Mouse (Mus musculus) embryonic facial prominence, embryonic 12.5 days (tissue): Measurements from ENCODE around the gene Ist1. TPM values are rescaled to one million over a fixed set of nuclear protein-coding genes. Genes with fewer than 3 reads are reported as not detected.

Experiments
- ATAC-seq: fragments of 200-750 bp; cut with Nextera tagmentation; 2 replicates; pipeline ENCODE4 v1.8.0; 2017; ENCODE audit not compliant: insufficient number of reproducible peaks, insufficient read depth, low FRiP score, low TSS enrichment
- H3K27ac ChIP-seq: fragments of 300-500 bp; sonication (generic); 2 replicates; pipeline ENCODE4 v1.5.1; 2016; ENCODE audit warnings: mild to moderate bottlenecking
- H3K27me3 ChIP-seq: fragments of 300-500 bp; sonication (generic); 2 replicates; pipeline ENCODE4 v1.6.1; 2016; ENCODE audit warnings: mild to moderate bottlenecking, moderate library complexity
- H3K36me3 ChIP-seq: fragments of 300-500 bp; sonication (generic); 2 replicates; pipeline ENCODE4 v1.6.1; 2016; ENCODE audit warnings: mild to moderate bottlenecking
- H3K4me1 ChIP-seq: fragments of 300-500 bp; sonication (generic); 2 replicates; pipeline ENCODE4 v1.6.1; 2016
- H3K4me2 ChIP-seq: fragments of 300-500 bp; sonication (generic); replicated peaks from 2 replicates; pipeline ENCODE4 v1.6.1; 2016; ENCODE audit warnings: mild to moderate bottlenecking, moderate library complexity
- H3K4me3 ChIP-seq: fragments of 300-500 bp; sonication (generic); 2 replicates; pipeline ENCODE4 v1.5.1; 2016; ENCODE audit warnings: mild to moderate bottlenecking
- H3K9ac ChIP-seq: fragments of 300-500 bp; sonication (generic); 2 replicates; pipeline ENCODE4 v1.6.1; 2016; ENCODE audit warnings: mild to moderate bottlenecking, moderate library complexity
- H3K9me3 ChIP-seq: fragments of 300-500 bp; sonication (generic); 2 replicates; pipeline ENCODE4 v1.6.1; 2016; ENCODE audit warnings: mild to moderate bottlenecking, moderate library complexity
- WGBS: fragments of 180-500 bp; shearing (Covaris S2); methylation state at CpG from one replicate; pipeline ENCODE4 v1.1.7; 2016; 5-methylcytosine and 5-hydroxymethylcytosine counted together
- polyA plus RNA-seq: library from polyadenylated mRNA; unstranded; fragments of >200 nt; fragmentation: Nextera tagmentation; extraction: Ambion mirVana; gene quantifications from 2 replicates; pipeline ENCODE4 v1.2.1, GENCODE M21; 2016

The Ist1 gene
- polyA plus RNA-seq, 1 experiment from 2014 or later: 165 TPM

DNA sequence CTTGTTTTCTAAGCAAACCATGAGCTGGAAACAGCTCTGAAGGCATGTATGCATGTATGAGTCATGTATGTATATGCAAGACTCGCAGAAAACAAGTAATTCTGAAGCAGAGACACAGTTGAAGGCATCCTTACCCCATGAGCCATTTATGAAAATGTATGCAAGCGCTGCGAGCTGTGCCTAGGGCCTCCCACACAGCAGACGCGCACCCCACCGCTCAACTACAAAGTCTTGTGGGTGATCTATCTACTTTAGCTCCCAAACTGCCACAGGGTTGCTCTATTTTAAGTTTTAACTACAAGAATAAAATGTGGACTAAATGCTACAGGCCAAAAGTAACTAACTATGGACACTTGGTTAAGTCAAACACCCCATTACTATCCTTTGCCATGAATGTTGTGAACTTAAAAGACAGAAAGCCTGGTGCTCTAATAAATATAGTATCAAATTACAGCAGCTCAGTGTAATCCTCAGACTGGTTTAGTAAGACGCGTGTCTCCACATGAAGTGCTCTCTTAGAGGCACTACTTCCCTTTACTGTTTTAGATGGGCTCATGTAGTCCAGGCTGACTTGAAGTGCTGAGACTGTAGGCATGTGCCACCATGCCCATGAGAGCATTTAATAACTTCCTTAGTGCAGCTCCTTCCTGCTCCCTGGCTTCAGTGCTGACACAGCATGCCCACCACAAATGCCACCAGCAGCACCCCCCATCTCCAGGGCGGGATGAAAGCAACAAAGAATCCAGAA, 17.0 kb downstream of the Ist1 start:
- H3K27me3 ChIP-seq: no peaks in the 10 kb centered on the region
- no peaks in the 10 kb centered on the region for H3K9me3 ChIP-seq
- 89% methylated on average over 9 of the region's 9 CpGs for whole genome bisulfite sequencing
- H3K4me3 ChIP-seq: no peak overlapping the region
- no peaks in the 10 kb centered on the region for H3K4me1 ChIP-seq
- H3K4me2 ChIP-seq: no peak overlapping the region
- no peak overlapping the region for H3K27ac ChIP-seq
- no peak overlapping the region for H3K9ac ChIP-seq
- ATAC-seq: 0 out of 2 replicates have a peak, but pooled peaks have one; percentile 52
- peaks cover 89% of the 10 kb centered on the region for H3K36me3 ChIP-seq

DNA sequence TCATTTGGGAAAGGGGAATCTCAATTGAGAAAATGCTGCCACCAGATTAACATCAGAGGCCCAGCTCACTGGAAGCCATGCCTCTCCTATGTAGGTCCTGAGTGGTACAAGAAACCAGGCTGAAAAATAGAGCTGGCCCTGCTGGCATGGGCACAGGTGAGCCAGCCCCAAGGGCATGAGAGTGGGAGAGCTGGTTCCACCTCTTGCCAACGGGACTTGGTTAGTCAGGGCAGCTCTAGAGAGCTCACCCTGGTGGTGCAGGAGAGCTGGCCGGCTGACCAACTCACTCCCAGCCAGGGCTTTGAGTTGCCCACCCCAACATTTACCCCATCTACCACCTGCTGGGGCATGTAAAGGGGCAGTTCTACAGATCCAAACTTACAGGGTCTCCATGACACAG, 19.5 kb downstream of the Ist1 start:
- Histone ChIP-seq H3K27ac (no peak overlapping the region), H3K4me2 (no peak overlapping the region), H3K4me1 (no peaks in the 10 kb centered on the region), H3K4me3 (no peak overlapping the region), H3K9ac (no peak overlapping the region), H3K36me3 (peaks cover 87% of the 10 kb centered on the region), H3K9me3 (no peaks in the 10 kb centered on the region), H3K27me3 (no peaks in the 10 kb centered on the region)
- WGBS: 92% methylated on average over 2 of the region's 2 CpGs
- no peak for ATAC-seq

DNA sequence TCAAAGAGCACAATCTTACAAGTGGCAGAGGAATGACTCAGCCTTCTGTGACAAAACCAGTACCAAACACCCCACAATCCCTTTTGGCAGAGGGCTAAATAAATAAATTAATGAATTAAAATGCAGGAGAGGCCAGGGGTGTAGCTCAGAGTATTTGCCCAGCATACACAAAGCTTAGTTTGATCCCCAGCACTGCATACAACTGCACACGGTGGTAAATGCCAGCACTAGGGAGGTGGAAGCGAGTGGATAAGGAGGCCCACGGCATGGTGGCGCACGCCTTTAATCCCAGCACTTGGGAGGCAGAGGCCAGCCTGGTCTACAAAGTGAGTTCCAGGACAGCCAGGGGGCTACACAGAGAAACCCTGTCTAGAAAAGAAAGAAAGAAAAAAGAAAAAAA, 20.4 kb downstream of the Ist1 start:
- 93% methylated on average over 5 of the region's 5 CpGs for WGBS
- H3K27me3 ChIP-seq: no peaks in the 10 kb centered on the region
- H3K9ac ChIP-seq: no peak overlapping the region
- peaks cover 86% of the 10 kb centered on the region for H3K36me3 ChIP-seq
- H3K4me2 ChIP-seq: no peak overlapping the region
- H3K4me3 ChIP-seq: no peak overlapping the region
- no peak overlapping the region for H3K27ac ChIP-seq
- H3K4me1 ChIP-seq: no peaks in the 10 kb centered on the region
- no peaks in the 10 kb centered on the region for H3K9me3 ChIP-seq
- no peak for ATAC-seq

DNA sequence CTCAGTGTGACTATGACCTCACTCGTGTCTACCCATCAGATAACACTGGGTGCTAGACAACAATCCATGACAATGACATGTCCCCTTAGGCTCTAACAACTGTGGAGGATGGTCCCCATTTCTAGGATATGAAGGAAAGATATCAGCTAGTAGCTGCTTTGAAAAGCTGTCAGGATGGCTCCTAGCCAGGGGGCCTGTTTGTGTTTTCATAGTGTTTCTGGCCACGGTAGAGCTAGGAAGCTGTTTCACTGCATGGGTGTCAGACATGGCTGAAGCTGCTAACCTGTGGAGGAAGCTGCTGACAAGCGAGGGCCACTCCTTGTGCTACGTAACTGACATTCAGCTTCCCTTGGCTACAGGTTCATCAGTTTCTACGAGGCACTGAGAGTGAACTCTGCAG, 26.4 kb downstream of the Ist1 start:
- WGBS: 83% methylated on average over 5 of the region's 5 CpGs
- Histone ChIP-seq H3K27me3 (no peaks in the 10 kb centered on the region), H3K9me3 (no peaks in the 10 kb centered on the region), H3K9ac (no peak overlapping the region), H3K4me1 (no peaks in the 10 kb centered on the region), H3K27ac (no peak overlapping the region), H3K36me3 (peaks cover 33% of the 10 kb centered on the region), H3K4me3 (no peak overlapping the region), H3K4me2 (no peak overlapping the region)
- ATAC-seq: no peak

DNA sequence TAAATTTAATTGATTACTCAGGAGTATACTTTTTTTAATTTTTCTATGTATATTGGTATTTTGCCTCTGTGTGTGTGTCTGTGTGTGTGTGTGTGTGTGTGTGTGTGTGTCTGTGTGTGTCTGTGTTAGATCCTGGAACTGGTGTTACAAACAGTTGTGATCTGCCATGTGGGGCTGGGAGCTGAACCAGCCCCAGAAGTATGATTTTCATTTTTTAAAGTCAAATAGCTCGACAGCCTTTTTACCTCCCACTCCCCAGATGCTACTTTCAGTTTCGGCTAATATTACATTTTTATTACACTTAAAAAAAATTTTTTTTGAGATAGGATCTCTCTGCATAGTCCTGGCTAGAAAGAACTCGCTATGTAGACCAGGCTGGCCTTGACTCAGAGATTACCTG, 30.7 kb downstream of the Ist1 start:
- 78% methylated on average over 3 of the region's 3 CpGs for WGBS
- no peaks in the 10 kb centered on the region for H3K9me3 ChIP-seq
- ATAC-seq: no peak

DNA sequence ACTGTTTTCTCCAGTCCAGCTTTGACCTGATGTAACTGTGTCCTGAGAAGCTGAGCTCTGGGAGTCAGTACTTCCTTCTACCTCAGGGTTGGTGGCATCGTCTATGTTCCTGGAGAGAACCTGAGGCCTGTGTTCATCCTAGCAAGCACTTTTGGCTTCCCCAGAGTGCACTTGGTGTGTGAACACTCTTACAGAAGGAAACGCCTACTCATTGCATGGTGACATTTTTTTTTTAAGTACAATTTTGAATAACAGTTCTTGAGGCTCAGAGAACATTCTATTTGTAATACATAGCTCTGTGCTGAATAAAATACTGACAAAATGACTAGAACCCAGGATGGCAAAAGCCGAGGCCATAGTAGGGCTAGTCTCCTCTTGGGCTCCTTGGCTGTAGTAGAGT, 36.2 kb downstream of the Ist1 start:
- Histone ChIP-seq H3K9ac (no peak overlapping the region), H3K9me3 (no peaks in the 10 kb centered on the region), H3K27ac (no peak overlapping the region), H3K4me2 (no peak overlapping the region), H3K4me3 (no peak overlapping the region), H3K36me3 (no peaks in the 10 kb centered on the region), H3K4me1 (no peaks in the 10 kb centered on the region), H3K27me3 (no peaks in the 10 kb centered on the region)
- no peak for ATAC-seq
- 86% methylated on average over 3 of the region's 3 CpGs for WGBS

More for the DNA sequence above, 30.7 kb downstream of the Ist1 start:
- no peak overlapping the region for H3K27ac ChIP-seq
- H3K4me2 ChIP-seq: no peak overlapping the region
- no peaks in the 10 kb centered on the region for H3K27me3 ChIP-seq
- 0 out of 2 replicates have a peak, but pooled peaks cover under 1% of the 10 kb centered on the region for H3K36me3 ChIP-seq
- H3K9ac ChIP-seq: no peak overlapping the region
- H3K4me3 ChIP-seq: no peak overlapping the region
- no peaks in the 10 kb centered on the region for H3K4me1 ChIP-seq

DNA sequence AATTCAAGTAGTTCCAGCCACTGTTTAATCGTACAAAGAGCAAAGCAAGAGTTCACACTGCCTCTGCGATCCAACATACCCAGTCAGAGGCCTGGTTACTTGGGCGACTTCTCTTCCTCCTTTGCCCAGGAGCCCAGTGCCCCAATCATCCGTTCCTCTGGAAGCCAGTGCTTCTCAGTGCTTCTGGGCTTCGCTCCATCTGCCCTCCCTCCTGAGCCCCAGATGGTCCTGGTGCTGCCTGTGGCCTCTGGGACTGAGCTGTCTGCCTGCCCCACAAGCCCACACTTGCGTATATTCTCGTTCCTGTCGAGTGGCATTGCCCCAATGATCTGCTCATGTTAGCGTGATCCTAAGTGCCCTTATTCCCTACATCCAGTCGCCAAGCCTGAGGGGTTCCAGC, 42.3 kb downstream of the Ist1 start:
- no peak for ATAC-seq
- Histone ChIP-seq H3K36me3 (no peaks in the 10 kb centered on the region), H3K4me2 (no peak overlapping the region), H3K27ac (no peak overlapping the region), H3K4me1 (no peaks in the 10 kb centered on the region), H3K9ac (no peak overlapping the region), H3K4me3 (no peak overlapping the region), H3K9me3 (no peaks in the 10 kb centered on the region), H3K27me3 (no peaks in the 10 kb centered on the region)
- 72% methylated on average over 10 of the region's 10 CpGs for WGBS

DNA sequence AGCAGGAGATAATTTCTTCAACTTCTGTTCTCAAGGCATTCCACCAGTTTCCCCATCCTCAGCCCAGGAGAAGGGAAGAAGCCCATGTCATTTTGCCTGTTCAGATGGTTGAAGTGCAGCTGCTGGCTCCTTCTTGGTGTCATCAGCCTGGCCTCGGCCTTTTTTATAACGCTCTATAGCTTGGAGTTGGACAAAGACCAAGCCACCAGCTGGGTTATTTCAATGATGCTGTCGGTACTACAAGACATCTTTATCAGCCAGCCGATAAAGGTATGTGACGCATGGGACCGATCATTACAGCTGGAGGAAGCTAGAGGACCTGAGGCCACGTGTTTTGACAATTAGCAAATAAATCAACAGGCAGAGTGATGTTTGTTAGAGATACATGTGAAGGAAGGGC, 44.6 kb downstream of the Ist1 start:
- Histone ChIP-seq H3K9ac (no peak overlapping the region), H3K36me3 (no peaks in the 10 kb centered on the region), H3K27me3 (no peaks in the 10 kb centered on the region), H3K4me3 (no peak overlapping the region), H3K4me2 (no peak overlapping the region), H3K27ac (no peak overlapping the region), H3K4me1 (no peaks in the 10 kb centered on the region), H3K9me3 (no peaks in the 10 kb centered on the region)
- no peak for ATAC-seq
- WGBS: 84% methylated on average over 7 of the region's 7 CpGs

DNA sequence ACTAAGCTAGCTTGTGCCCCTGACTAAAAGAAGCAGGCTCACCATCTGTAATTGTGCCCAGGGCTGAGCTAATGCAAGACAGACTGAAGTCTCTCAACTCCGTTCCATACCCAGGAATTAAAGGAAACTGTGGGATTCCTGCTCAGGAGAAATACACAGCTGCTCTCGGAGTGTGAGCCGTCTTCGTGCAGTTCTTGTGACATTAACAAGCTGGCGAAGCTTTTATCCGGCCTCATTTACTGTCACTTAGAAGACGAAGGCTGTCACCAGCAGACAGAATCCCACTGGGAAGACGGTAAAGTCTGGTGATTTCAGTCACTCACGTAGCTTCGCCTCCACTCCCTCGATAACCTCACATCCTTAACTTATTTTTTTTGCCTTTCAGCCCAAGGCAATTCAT, 45.7 kb downstream of the Ist1 start:
- H3K36me3 ChIP-seq: no peaks in the 10 kb centered on the region
- H3K9me3 ChIP-seq: no peaks in the 10 kb centered on the region
- no peak overlapping the region for H3K4me3 ChIP-seq
- H3K4me2 ChIP-seq: no peak overlapping the region
- H3K9ac ChIP-seq: no peak overlapping the region
- ATAC-seq: no peak
- 62% methylated on average over 11 of the region's 11 CpGs for WGBS
- no peaks in the 10 kb centered on the region for H3K27me3 ChIP-seq
- H3K27ac ChIP-seq: no peak overlapping the region
- no peaks in the 10 kb centered on the region for H3K4me1 ChIP-seq

DNA sequence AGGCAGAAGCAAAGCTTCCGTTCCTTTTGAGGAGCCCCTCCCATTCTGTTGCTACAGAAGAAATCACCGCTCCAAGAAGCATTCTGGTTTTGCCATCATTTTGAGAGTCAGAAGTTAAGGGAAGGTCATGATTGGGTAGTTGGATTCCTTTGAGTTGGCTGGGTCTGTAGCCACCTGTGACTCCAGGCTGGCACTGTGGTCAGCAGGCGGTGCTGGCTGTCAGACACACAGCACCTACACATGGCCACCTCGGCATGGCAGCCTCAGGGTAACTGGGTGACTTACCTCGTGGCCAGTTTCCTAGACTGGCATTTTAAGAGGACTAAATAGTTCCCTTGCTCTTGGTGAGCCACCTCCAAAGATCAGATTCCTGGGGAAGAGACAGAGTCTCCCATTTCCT, 51.8 kb downstream of the Ist1 start:
- WGBS: 78% methylated on average over 5 of the region's 5 CpGs
- no peaks in the 10 kb centered on the region for H3K9me3 ChIP-seq

DNA sequence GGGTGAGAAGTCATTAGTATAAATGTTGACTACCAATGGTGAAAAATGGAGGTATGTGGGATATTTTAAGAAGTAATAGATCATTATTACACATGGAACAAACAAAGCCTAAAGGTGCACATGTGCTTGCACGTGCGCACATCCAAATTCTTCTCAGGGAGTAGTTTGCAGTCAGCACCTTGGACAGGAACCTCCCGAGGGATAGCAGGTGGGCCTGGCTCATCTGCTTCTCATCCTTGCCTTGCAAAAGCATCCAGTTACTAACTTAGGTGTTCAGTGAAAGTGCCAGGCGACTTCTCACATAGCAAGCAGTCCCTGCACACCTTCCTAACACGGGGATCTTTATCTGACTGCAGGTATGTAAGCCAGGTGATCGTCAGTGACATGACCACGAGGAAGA, 52.6 kb downstream of the Ist1 start:
- no peak overlapping the region for H3K4me2 ChIP-seq
- no peak overlapping the region for H3K4me3 ChIP-seq
- H3K36me3 ChIP-seq: no peaks in the 10 kb centered on the region
- H3K4me1 ChIP-seq: no peaks in the 10 kb centered on the region
- 67% methylated on average over 7 of the region's 7 CpGs for WGBS
- ATAC-seq: no peak
- H3K27me3 ChIP-seq: no peaks in the 10 kb centered on the region
- H3K9ac ChIP-seq: no peak overlapping the region
- no peak overlapping the region for H3K27ac ChIP-seq
- H3K9me3 ChIP-seq: no peaks in the 10 kb centered on the region

More for the DNA sequence above, 51.8 kb downstream of the Ist1 start:
- Histone ChIP-seq H3K36me3 (no peaks in the 10 kb centered on the region), H3K9ac (no peak overlapping the region), H3K4me2 (no peak overlapping the region), H3K4me3 (no peak overlapping the region), H3K27ac (no peak overlapping the region), H3K4me1 (no peaks in the 10 kb centered on the region), H3K27me3 (no peaks in the 10 kb centered on the region)
- ATAC-seq: no peak

DNA sequence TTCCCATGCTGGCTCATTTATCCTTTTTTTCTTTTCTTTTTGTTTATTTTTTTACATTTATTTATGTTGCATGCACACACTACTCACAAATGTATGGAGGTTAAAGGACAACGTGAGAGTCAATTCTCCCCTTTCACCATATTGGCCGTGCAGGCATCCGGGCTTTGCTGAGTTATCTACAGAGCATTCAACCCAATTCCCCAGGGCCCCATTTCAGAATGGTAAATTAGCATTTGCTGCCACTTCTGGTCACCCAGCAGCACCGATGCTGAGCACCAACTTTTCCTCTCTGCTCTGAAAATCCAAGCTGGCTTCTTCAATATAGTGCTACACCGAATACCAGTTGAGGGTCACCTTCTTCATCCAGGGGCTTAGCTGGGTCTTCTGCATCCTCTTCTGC, 54.2 kb downstream of the Ist1 start:
- WGBS: 83% methylated on average over 5 of the region's 5 CpGs
- Histone ChIP-seq H3K9ac (no peak overlapping the region), H3K9me3 (no peaks in the 10 kb centered on the region)

More for the DNA sequence above, 54.2 kb downstream of the Ist1 start:
- H3K4me2 ChIP-seq: no peak overlapping the region
- H3K36me3 ChIP-seq: no peaks in the 10 kb centered on the region
- H3K4me3 ChIP-seq: no peak overlapping the region
- no peaks in the 10 kb centered on the region for H3K27me3 ChIP-seq
- H3K27ac ChIP-seq: no peak overlapping the region
- no peaks in the 10 kb centered on the region for H3K4me1 ChIP-seq
- ATAC-seq: no peak
